Comparison of ENCODE assay signal across 22 mouse cellular contexts in the genomic region with DNA sequence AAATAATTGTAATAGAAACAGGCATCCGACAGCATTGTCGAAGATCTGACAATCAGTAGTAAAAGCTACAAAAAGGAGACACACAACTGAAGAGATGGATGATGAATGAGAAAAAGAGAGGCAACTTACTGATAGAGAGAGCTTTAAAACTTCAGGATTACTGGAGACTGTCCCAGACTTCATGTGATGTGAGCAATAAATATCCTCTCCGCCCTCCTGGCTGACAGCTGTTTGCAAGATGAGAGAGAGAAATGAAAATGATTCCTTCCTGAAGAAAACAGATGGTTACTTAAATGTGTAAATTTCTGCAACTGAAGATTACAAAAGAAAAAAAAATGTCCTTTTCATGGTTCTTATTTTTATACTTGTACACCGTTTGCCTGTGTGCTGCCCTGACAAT.
DNase-seq lines count a peak whose midpoint lies in the region; ATAC-seq and TF ChIP-seq lines count a peak whose summit lies in the region.
"Had no signal": no experiment of that assay in that cellular context is flagged by ENCODE, and none has a peak within 500 bp of the region (broad histone marks: within the 10 kb centered on the region; RNA-seq: fewer than 3 reads in every experiment).

No protein-coding gene starts in this region.

- WGBS in forebrain, embryonic 14.5 days, result 89% methylated on average over 4 of the region's 4 CpGs
- 85% methylated on average over 4 of the region's 4 CpGs for WGBS in forebrain, embryonic 16.5 days
- 86% methylated on average over 4 of the region's 4 CpGs for WGBS in hindbrain, postnatal 0 days

- H3K9ac ChIP-seq in forebrain, embryonic 14.5 days (ENCODE audit: low read length), result no peak overlapping the region
- no peak overlapping the region for H3K9ac ChIP-seq in forebrain, embryonic 16.5 days (replicated peaks; ENCODE audit: low read depth, low read length)
- H3K9ac ChIP-seq in hindbrain, postnatal 0 days (replicated peaks; ENCODE audit: low read length), result no peak overlapping the region
- H3K9ac ChIP-seq: embryonic facial prominence, embryonic 12.5 days; heart, embryonic 13.5 days; hindbrain, embryonic 15.5 days; lung, embryonic 14.5 days; neural tube, embryonic 12.5 days had no signal

- no peak for ATAC-seq in forebrain, embryonic 14.5 days
- no peak for ATAC-seq in forebrain, embryonic 16.5 days
- no peak for ATAC-seq in hindbrain, postnatal 0 days
- ATAC-seq: intestine, postnatal 0 days had no signal

- no peak overlapping the region for H3K27ac ChIP-seq in forebrain, embryonic 14.5 days (ENCODE audit: low read depth, low read length)
- H3K27ac ChIP-seq in forebrain, embryonic 16.5 days (ENCODE audit: low read length), result no peak overlapping the region
- H3K27ac ChIP-seq in hindbrain, postnatal 0 days, result no peak overlapping the region
- H3K27ac ChIP-seq: embryonic facial prominence, embryonic 12.5 days; heart, embryonic 13.5 days; hindbrain, embryonic 15.5 days; kidney, postnatal 0 days; neural tube, embryonic 12.5 days had no signal

- no peaks in the 10 kb centered on the region for H3K36me3 ChIP-seq in forebrain, embryonic 14.5 days (ENCODE audit: control insufficient read depth, insufficient read depth, low read length)
- H3K36me3 ChIP-seq in forebrain, embryonic 16.5 days (ENCODE audit: control insufficient read depth, insufficient read depth), result no peaks in the 10 kb centered on the region
- no peaks in the 10 kb centered on the region for H3K36me3 ChIP-seq in hindbrain, postnatal 0 days (ENCODE audit: insufficient read depth, low read length)
- H3K36me3 ChIP-seq: embryonic facial prominence, embryonic 12.5 days; heart, embryonic 13.5 days; hindbrain, embryonic 15.5 days; neural tube, embryonic 12.5 days had no signal

- H3K4me2 ChIP-seq in forebrain, embryonic 14.5 days (ENCODE audit: low read length), result no peak overlapping the region
- no peak overlapping the region for H3K4me2 ChIP-seq in forebrain, embryonic 16.5 days (ENCODE audit: low read length)
- H3K4me2 ChIP-seq in hindbrain, postnatal 0 days (ENCODE audit: low read depth, low read length), result no peak overlapping the region
- H3K4me2 ChIP-seq: embryonic facial prominence, embryonic 12.5 days; heart, embryonic 13.5 days; hindbrain, embryonic 15.5 days; liver, embryonic 11.5 days; lung, embryonic 14.5 days; neural tube, embryonic 12.5 days had no signal

- no peaks in the 10 kb centered on the region for H3K4me1 ChIP-seq in forebrain, embryonic 14.5 days (ENCODE audit: control insufficient read depth, insufficient read depth, low read length)
- H3K4me1 ChIP-seq in forebrain, embryonic 16.5 days (replicated peaks; ENCODE audit: control insufficient read depth, insufficient read depth, low read length), result no peaks in the 10 kb centered on the region
- H3K4me1 ChIP-seq in hindbrain, postnatal 0 days (ENCODE audit: insufficient read depth, low read length), result no peaks in the 10 kb centered on the region
- H3K4me1 ChIP-seq: embryonic facial prominence, embryonic 12.5 days; heart, embryonic 13.5 days; hindbrain, embryonic 15.5 days; megakaryocyte, embryonic 14.5 days; neural tube, embryonic 12.5 days had no signal

- TF ChIP-seq CTCF in hindbrain, postnatal 0 days (IDR thresholded peaks at IDR 0.05; ENCODE audit: low read depth), result no peak

- H3K27me3 ChIP-seq in forebrain, embryonic 14.5 days (replicated peaks; ENCODE audit: control insufficient read depth, insufficient read depth, low read length), result no peaks in the 10 kb centered on the region
- H3K27me3 ChIP-seq in forebrain, embryonic 16.5 days (replicated peaks; ENCODE audit: control insufficient read depth, insufficient read depth, low read length), result no peaks in the 10 kb centered on the region
- no peaks in the 10 kb centered on the region for H3K27me3 ChIP-seq in hindbrain, postnatal 0 days (ENCODE audit: insufficient read depth, low read length)
- H3K27me3 ChIP-seq: embryonic facial prominence, embryonic 12.5 days; heart, embryonic 13.5 days; hindbrain, embryonic 15.5 days; megakaryocyte, embryonic 14.5 days; neural tube, embryonic 12.5 days had no signal

- no peak overlapping the region for H3K4me3 ChIP-seq in forebrain, embryonic 14.5 days (ENCODE audit: low read depth, low read length)
- no peak overlapping the region for H3K4me3 ChIP-seq in forebrain, embryonic 16.5 days (replicated peaks; ENCODE audit: low read length)
- no peak overlapping the region for H3K4me3 ChIP-seq in hindbrain, postnatal 0 days (ENCODE audit: low read length)
- H3K4me3 ChIP-seq: embryonic facial prominence, embryonic 12.5 days; heart, embryonic 13.5 days; hindbrain, embryonic 15.5 days; megakaryocyte, embryonic 14.5 days; neural tube, embryonic 12.5 days had no signal

- H3K9me3 ChIP-seq in forebrain, embryonic 14.5 days (replicated peaks; ENCODE audit: control insufficient read depth, low read length), result no peaks in the 10 kb centered on the region
- H3K9me3 ChIP-seq in forebrain, embryonic 16.5 days (ENCODE audit: control insufficient read depth, low read length), result no peaks in the 10 kb centered on the region
- H3K9me3 ChIP-seq in hindbrain, postnatal 0 days (ENCODE audit: low read length), result no peaks in the 10 kb centered on the region
- H3K9me3 ChIP-seq: embryonic facial prominence, embryonic 12.5 days; heart, embryonic 13.5 days; hindbrain, embryonic 15.5 days; megakaryocyte, embryonic 14.5 days; neural tube, embryonic 12.5 days had no signal

- peak; percentile 5 for DNase-seq in forebrain, embryonic 14.5 days (ENCODE audit: low spot score)
- DNase-seq in frontal cortex, postnatal 14 days (ENCODE audit: low spot score in 2 of 2), result peak; percentile 4 to 10
- peak; percentile 25 to 53 for DNase-seq in left cerebral cortex, adult 18-20 months (ENCODE audit: low spot score in 2 of 2)
- peak; percentile 27 to 65 for DNase-seq in right cerebral cortex, postnatal 10 days (ENCODE audit: low spot score in 2 of 2)
- no peak for DNase-seq in lung, postnatal 14 days
- DNase-seq in hindbrain, postnatal 0 days (ENCODE audit: low spot score), result no peak
- DNase-seq in c-Kit-positive CD71-positive TER-119-positive erythroid progenitor cells, embryonic 14.5 days (ENCODE audit: low spot score), result no peak
- DNase-seq: cerebellum, adult 11 months; cerebellum, postnatal 25 days; heart, postnatal 36 days; lung, embryonic 14.5 days; spleen, adult 18-20 months; thymus, adult 2 months had no signal

Comparison
In these comparisons a context has a peak if more than half of its experiments do, and no peak if none do; other contexts are left out.
1. DNase-seq: peak in forebrain, embryonic 14.5 days (single experiment), frontal cortex, postnatal 14 days (2 of 2), left cerebral cortex, adult 18-20 months (2 of 2) and right cerebral cortex, postnatal 10 days (2 of 2); none in lung, postnatal 14 days (single experiment), hindbrain, postnatal 0 days (single experiment) and c-Kit-positive CD71-positive TER-119-positive erythroid progenitor cells, embryonic 14.5 days (single experiment).